Mouse (Mus musculus) layer of hippocampus, adult 9-11 months (tissue): Measurements from ENCODE around the gene Zmynd12.

Experiments used
- DNase-seq: peaks from one replicate; pipeline ENCODE4 v3.0.0; 2022

The Zmynd12 gene

GRCm38 (mm10) chr4:119450436-119450835 lies 27.8 kb downstream of the Zmynd12 start:
- DNase-seq: no peak

DNA sequence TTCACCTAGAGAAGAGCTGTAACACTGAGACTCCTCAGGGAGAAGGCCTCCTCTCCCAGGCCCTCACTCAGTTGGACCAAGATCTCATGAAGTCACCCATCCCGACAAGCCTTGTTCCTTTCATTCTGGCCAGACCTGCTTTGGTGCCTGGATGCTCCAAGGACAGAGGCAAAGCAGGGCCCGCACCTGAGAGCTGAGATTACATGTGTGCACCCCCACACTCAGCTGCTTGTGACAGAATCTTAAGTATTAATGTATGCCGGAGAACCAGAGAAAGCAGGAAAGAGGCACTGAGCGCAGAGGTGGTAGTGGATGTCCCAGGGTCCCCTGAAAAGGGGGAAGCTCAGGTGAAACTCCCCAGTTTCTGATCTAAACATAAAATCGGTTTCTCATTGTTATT lies 30.5 kb downstream of the Zmynd12 start:
- no peak for DNase-seq

GRCm38 (mm10) chr4:119453533-119453932 lies 30.9 kb downstream of the Zmynd12 start:
- DNase-seq: no peak

GRCm38 (mm10) chr4:119460296-119460695 lies 37.7 kb downstream of the Zmynd12 start:
- no peak for DNase-seq

GRCm38 (mm10) chr4:119460728-119461141 lies 38.1 kb downstream of the Zmynd12 start:
- peak; percentile 94 for DNase-seq

DNA sequence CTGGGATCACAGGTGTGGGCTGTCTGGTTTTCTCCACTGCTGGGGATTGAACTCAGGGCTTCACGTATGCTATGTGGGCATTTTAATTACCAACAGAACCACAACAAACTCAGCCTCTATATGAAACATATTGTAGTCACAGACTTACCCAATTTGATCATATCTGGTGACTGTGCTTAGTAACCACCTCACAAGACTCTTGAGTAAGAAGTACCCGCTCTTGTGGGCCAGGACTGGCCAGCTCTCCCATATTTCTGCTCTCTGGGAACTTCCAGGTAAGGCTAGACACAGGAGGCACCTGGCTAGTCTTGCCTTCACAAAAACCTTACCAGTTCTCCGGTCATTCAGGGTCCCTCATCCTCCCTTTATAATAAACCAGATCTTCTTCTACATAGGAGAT lies 39.8 kb downstream of the Zmynd12 start:
- DNase-seq: no peak

- DNase-seq: peak; percentile 26
These were observed 40.5 kb downstream of the Zmynd12 start for GRCm38 (mm10) chr4:119462858-119463755.

- DNase-seq: no peak
These were observed 41.3 kb downstream of the Zmynd12 start for GRCm38 (mm10) chr4:119463756-119464419.

- no peak for DNase-seq
These were observed 43.2 kb downstream of the Zmynd12 start for GRCm38 (mm10) chr4:119465841-119466240.

DNA sequence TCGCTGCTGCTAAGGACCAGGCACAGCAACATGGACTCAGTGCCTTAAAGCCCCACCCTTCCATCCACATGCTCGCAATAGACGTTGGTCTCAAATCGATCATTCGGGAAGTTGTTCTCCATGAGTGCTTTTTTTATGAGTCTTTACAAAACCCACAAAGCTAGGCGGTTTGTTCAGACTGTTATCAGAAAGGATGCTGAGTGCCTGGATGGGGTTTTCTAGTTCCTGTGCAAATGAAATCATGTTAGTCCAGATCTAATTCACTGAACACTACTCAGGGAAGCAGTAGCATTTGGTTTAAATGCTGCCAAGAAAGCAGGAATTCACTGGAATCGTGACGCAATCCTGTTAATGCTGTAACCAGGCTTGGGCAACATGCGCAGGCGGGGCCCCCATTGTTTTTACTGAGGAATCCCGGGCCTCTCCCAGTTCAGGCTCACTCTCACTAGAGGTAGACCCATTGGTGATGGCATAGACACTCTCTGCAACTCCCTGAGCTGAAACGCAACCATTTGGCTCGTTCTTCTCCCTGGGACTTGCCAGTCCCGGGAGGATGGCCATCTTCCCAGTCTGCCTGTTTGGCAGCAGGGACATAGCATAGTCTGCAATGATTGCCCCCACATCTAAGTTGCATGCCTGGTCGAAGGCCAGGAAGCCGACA lies 45.2 kb downstream of the Zmynd12 start:
- peak; percentile 51 for DNase-seq

GRCm38 (mm10) chr4:119472545-119472944 lies 49.9 kb downstream of the Zmynd12 start:
- no peak for DNase-seq

DNA sequence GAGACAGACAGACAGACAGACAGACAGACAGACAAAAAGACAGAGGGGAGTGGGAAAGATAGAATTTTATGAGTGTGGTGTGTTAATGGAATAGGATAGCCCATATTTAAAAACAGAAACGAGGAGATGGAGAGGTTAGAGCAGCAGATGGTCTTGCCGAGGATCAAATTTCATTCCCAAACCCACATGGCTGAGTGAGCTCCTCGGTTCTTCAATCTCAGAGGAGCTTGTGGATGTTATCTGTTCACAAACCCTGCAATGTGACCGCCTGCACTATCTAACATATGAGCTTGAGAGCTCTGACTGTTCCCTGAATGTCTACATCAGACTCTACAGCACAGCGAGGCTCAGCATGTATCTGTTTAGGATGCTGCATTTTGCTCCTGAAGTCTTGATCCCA lies 50.5 kb downstream of the Zmynd12 start:
- DNase-seq: no peak

GRCm38 (mm10) chr4:119483051-119483450 lies 60.4 kb downstream of the Zmynd12 start:
- no peak for DNase-seq

DNA sequence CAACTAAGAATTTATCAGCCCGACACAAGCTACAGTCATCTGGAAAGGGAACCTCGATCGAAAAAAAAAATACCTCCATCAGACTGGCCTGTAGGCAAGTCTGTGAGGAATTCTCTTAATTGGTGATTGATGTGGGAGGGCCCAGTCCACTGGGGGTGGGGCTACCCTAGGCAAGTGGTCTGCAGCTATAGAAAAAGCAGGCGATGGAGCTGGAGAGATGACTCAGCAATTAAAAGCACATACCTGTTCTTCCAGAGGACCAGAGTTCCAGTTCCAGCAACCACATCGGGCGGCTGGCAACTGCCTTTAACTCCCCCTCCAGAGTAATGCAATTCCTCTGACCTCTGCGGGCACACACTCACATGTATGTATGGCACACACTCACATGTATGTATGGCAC lies 62.3 kb downstream of the Zmynd12 start:
- DNase-seq: no peak

- DNase-seq: peak; percentile 38
These were observed 67.1 kb downstream of the Zmynd12 start for GRCm38 (mm10) chr4:119489666-119490065.

DNA sequence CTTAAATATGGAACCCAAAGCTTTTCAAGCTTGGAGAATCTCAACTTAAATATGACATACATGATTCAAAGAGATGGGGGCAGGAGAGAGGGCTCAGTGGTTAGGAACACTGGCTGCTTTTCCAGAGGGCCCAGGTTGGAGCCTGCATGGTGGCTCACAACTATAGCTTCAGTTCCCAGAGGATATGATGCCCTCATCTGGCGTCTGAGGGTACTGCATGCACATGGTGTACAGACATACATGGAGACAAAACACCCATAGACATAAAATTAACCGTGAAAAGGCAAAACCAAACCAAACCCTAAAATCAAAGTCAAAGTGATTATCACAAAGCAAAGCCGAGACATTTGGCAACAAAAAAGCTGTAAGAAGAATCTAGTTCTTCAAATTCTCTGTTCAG lies 68.2 kb downstream of the Zmynd12 start:
- DNase-seq: peak; percentile 17

DNA sequence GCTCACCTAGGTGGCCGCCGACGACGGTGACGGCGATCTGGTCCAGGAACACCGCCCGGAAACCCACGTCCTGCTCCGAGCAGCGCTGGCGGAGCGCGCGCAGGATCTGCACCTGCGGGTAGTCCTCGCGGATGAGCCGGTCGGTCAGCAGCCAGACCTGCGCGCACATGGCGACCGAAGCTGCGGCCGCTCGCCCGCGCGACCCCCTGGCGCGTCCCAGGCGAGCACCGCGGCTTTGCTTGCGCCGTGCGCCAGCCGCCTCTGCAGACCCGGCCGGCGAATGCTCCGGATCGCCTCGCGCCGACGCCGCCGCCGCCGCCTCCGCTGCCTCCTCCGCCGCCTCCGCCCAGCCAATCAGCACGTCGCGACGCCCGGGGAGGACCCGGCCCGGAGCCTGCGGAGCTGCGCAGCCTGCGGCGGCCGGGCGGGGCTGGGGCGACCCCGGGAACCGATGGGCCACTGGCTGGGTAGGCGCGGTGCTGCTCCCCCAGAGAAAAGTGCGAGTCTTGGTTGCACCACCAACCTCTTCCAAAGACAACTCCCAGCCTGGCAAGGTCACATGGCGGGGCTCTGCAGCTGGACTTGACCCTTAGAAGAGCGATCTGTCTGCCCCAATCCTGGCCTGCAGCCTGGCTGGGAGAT lies 69.8 kb downstream of the Zmynd12 start, which contains the start of gene Rimkla:
Gene Rimkla, minus strand, starts transcription at position 338 of the 642 bp plus-strand sequence.
- peak; percentile 38 for DNase-seq

GRCm38 (mm10) chr4:119492933-119493327 lies 70.3 kb downstream of the Zmynd12 start:
- no peak for DNase-seq

DNA sequence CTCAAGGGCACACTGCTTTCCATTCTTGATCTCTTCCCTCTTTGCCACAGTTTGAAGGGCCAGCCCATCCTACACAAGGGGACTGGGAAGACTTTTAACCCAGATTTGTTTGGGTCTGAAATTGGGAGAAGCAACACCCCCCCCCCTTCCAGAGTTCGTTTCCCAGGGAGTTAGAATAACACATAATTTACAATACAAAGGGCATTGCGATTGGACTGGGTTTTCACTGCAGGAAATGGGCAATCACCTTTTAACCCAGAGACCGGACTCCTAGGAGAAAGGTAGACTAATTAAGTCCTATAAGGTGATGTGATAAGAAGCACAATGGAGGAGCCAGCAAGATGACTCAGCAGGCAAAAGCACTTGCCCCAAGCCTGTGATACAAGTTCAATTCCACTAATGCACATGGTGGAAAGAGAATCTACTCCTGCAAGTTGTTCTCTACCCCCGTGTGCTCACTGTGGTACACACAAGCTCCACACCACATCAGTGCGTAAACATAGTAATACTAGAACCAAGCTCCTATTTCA lies 75.8 kb downstream of the Zmynd12 start:
- DNase-seq: no peak

GRCm38 (mm10) chr4:119511591-119511990 lies 89.0 kb downstream of the Zmynd12 start:
- no peak for DNase-seq

- DNase-seq: no peak
These were observed 90.1 kb downstream of the Zmynd12 start for GRCm38 (mm10) chr4:119512731-119513141.
